Mouse (Mus musculus) kidney, embryonic 16.5 days (tissue): Measurements from ENCODE around the gene Uso1. TPM values are rescaled to one million over a fixed set of nuclear protein-coding genes. Genes with fewer than 3 reads are reported as not detected.
A peak's percentile ranks its signal among the peaks of the same experiment; 100 is the strongest.

Source experiments
- ATAC-seq: fragments of 200-750 bp; cut with Nextera tagmentation; 2 replicates; pipeline ENCODE4 v1.8.0; 2017; ENCODE audit warnings: moderate TSS enrichment; ENCODE audit not compliant: low FRiP score, low TSS enrichment
- H3K27ac ChIP-seq: fragments of 300-500 bp; sonication (generic); 2 replicates; pipeline ENCODE4 v1.5.1; 2014; ENCODE audit warnings: low read length
- H3K27me3 ChIP-seq: fragments of 300-500 bp; sonication (generic); 2 replicates; pipeline ENCODE4 v1.6.1; 2014; ENCODE audit warnings: low read length, control low read depth, mixed read lengths; ENCODE audit not compliant: insufficient read depth
- H3K36me3 ChIP-seq: fragments of 300-500 bp; sonication (generic); 2 replicates; pipeline ENCODE4 v1.6.1; 2014; ENCODE audit warnings: low read length, control low read depth, mixed read lengths; ENCODE audit not compliant: insufficient read depth
- H3K4me1 ChIP-seq: fragments of 300-500 bp; sonication (generic); 2 replicates; pipeline ENCODE4 v1.6.1; 2014; ENCODE audit warnings: low read length, control low read depth, mixed read lengths; ENCODE audit not compliant: insufficient read depth
- H3K4me2 ChIP-seq: fragments of 300-500 bp; sonication (generic); replicated peaks from 2 replicates; pipeline ENCODE4 v1.6.1; 2014; ENCODE audit warnings: low read depth, low read length
- H3K4me3 ChIP-seq: fragments of 300-500 bp; sonication (generic); 2 replicates; pipeline ENCODE4 v1.5.1; 2014; ENCODE audit warnings: mild to moderate bottlenecking, low read length
- H3K9ac ChIP-seq: fragments of 300-500 bp; sonication (generic); replicated peaks from 2 replicates; pipeline ENCODE4 v1.6.1; 2014; ENCODE audit warnings: low read length
- H3K9me3 ChIP-seq: fragments of 300-500 bp; sonication (generic); 2 replicates; pipeline ENCODE4 v1.6.1; 2016; ENCODE audit warnings: low read length, control low read depth
- WGBS: fragments of 180-500 bp; shearing (Covaris S2); extraction: QIAGEN DNeasy Blood & Tissue Kit; methylation state at CpG from one replicate; pipeline ENCODE4 v1.1.7; 2014; 5-methylcytosine and 5-hydroxymethylcytosine counted together
- polyA plus RNA-seq: library from polyadenylated mRNA; unstranded; fragments of >200 nt; fragmentation: Nextera tagmentation; extraction: Ambion mirVana; gene quantifications from 2 replicates; pipeline ENCODE4 v1.2.1, GENCODE M21; 2015

The Uso1 gene
- polyA plus RNA-seq, 1 experiment from 2014 or later = 40.0 TPM

GRCm38 (mm10) chr5:92138093-92138621 is 419 bp downstream of the Uso1 start:
- H3K4me3 ChIP-seq = peak overlapping the region; percentile 91
- H3K27me3 ChIP-seq = no peaks in the 10 kb centered on the region
- H3K36me3 ChIP-seq = no peaks in the 10 kb centered on the region
- H3K9me3 ChIP-seq = no peaks in the 10 kb centered on the region
- WGBS = 1% methylated on average over 41 of the region's 43 CpGs
- H3K27ac ChIP-seq = peak overlapping the region; percentile 68
- H3K4me2 ChIP-seq = peak overlapping the region; percentile 63
- peaks cover 22% of the 10 kb centered on the region for H3K4me1 ChIP-seq
- peak overlapping the region; percentile 87 for H3K9ac ChIP-seq
- peak; percentile 80 for ATAC-seq

GRCm38 (mm10) chr5:92139191-92139590 is 1.5 kb downstream of the Uso1 start:
- Histone ChIP-seq H3K9ac (peak overlapping the region; percentile 44; the same call in 1 of the 2 replicates), H3K4me2 (peak overlapping the region; percentile 63), H3K27ac (no peak overlapping the region), H3K36me3 (no peaks in the 10 kb centered on the region), H3K4me3 (peak overlapping the region; percentile 91), H3K4me1 (peaks cover 22% of the 10 kb centered on the region), H3K27me3 (no peaks in the 10 kb centered on the region), H3K9me3 (no peaks in the 10 kb centered on the region)
- 9% methylated on average over 1 of the region's 1 CpGs for WGBS
- no peak for ATAC-seq

- H3K4me1 ChIP-seq = peaks cover 19% of the 10 kb centered on the region
- 69% methylated on average over 5 of the region's 5 CpGs for WGBS
Measured at GRCm38 (mm10) chr5:92141696-92142095, 4.0 kb downstream of the Uso1 start.

GRCm38 (mm10) chr5:92142481-92142880 is 4.7 kb downstream of the Uso1 start:
- Histone ChIP-seq H3K9ac (no peak overlapping the region), H3K4me3 (no peak overlapping the region), H3K4me1 (peaks cover 15% of the 10 kb centered on the region), H3K27me3 (no peaks in the 10 kb centered on the region), H3K9me3 (no peaks in the 10 kb centered on the region), H3K4me2 (no peak overlapping the region), H3K27ac (no peak overlapping the region), H3K36me3 (no peaks in the 10 kb centered on the region)
- ATAC-seq = no peak
- 89% methylated on average over 3 of the region's 3 CpGs for WGBS

More at GRCm38 (mm10) chr5:92141696-92142095, 4.0 kb downstream of the Uso1 start:
- Histone ChIP-seq H3K9me3 (no peaks in the 10 kb centered on the region), H3K9ac (no peak overlapping the region), H3K36me3 (no peaks in the 10 kb centered on the region), H3K27me3 (no peaks in the 10 kb centered on the region), H3K4me3 (no peak overlapping the region), H3K4me2 (no peak overlapping the region), H3K27ac (no peak overlapping the region)
- no peak for ATAC-seq

GRCm38 (mm10) chr5:92143665-92144064 is 5.9 kb downstream of the Uso1 start:
- Histone ChIP-seq H3K27ac (no peak overlapping the region), H3K4me3 (no peak overlapping the region), H3K9me3 (no peaks in the 10 kb centered on the region), H3K36me3 (no peaks in the 10 kb centered on the region), H3K9ac (no peak overlapping the region), H3K4me1 (peaks cover 12% of the 10 kb centered on the region), H3K4me2 (no peak overlapping the region), H3K27me3 (no peaks in the 10 kb centered on the region)
- no peak for ATAC-seq
- WGBS = 93% methylated on average over 6 of the region's 6 CpGs

- H3K9ac ChIP-seq = no peak overlapping the region
- no peak for ATAC-seq
Measured at GRCm38 (mm10) chr5:92144954-92145708, 7.4 kb downstream of the Uso1 start.

GRCm38 (mm10) chr5:92148248-92148647 is 10.5 kb downstream of the Uso1 start:
- no peak overlapping the region for H3K4me2 ChIP-seq
- no peak overlapping the region for H3K9ac ChIP-seq
- no peak for ATAC-seq
- peaks cover 8% of the 10 kb centered on the region for H3K36me3 ChIP-seq
- no peaks in the 10 kb centered on the region for H3K27me3 ChIP-seq
- H3K4me3 ChIP-seq = no peak overlapping the region
- no peaks in the 10 kb centered on the region for H3K4me1 ChIP-seq
- H3K9me3 ChIP-seq = no peaks in the 10 kb centered on the region
- WGBS = 90% methylated on average over 3 of the region's 3 CpGs
- H3K27ac ChIP-seq = no peak overlapping the region

More at GRCm38 (mm10) chr5:92144954-92145708, 7.4 kb downstream of the Uso1 start:
- H3K9me3 ChIP-seq = no peaks in the 10 kb centered on the region
- H3K36me3 ChIP-seq = no peaks in the 10 kb centered on the region
- 93% methylated on average over 7 of the region's 7 CpGs for WGBS
- no peak overlapping the region for H3K27ac ChIP-seq
- H3K4me1 ChIP-seq = no peaks in the 10 kb centered on the region
- H3K27me3 ChIP-seq = no peaks in the 10 kb centered on the region
- no peak overlapping the region for H3K4me3 ChIP-seq
- no peak overlapping the region for H3K4me2 ChIP-seq

- H3K4me2 ChIP-seq = no peak overlapping the region
- no peak overlapping the region for H3K27ac ChIP-seq
- ATAC-seq = no peak
- H3K9me3 ChIP-seq = no peaks in the 10 kb centered on the region
- no peaks in the 10 kb centered on the region for H3K4me1 ChIP-seq
- peaks cover 8% of the 10 kb centered on the region for H3K36me3 ChIP-seq
- no peak overlapping the region for H3K4me3 ChIP-seq
- 89% methylated on average over 5 of the region's 5 CpGs for WGBS
- H3K27me3 ChIP-seq = no peaks in the 10 kb centered on the region
- no peak overlapping the region for H3K9ac ChIP-seq
Measured at GRCm38 (mm10) chr5:92149330-92149982, 11.7 kb downstream of the Uso1 start.

GRCm38 (mm10) chr5:92154861-92155260 is 17.1 kb downstream of the Uso1 start:
- ATAC-seq = no peak
- Histone ChIP-seq H3K9ac (no peak overlapping the region), H3K36me3 (peaks cover 16% of the 10 kb centered on the region), H3K4me2 (no peak overlapping the region), H3K4me3 (no peak overlapping the region), H3K27ac (no peak overlapping the region), H3K27me3 (no peaks in the 10 kb centered on the region), H3K4me1 (no peaks in the 10 kb centered on the region), H3K9me3 (no peaks in the 10 kb centered on the region)
- WGBS = 88% methylated on average over 3 of the region's 3 CpGs

GRCm38 (mm10) chr5:92165976-92166375 is 28.2 kb downstream of the Uso1 start:
- Histone ChIP-seq H3K9me3 (no peaks in the 10 kb centered on the region), H3K27ac (no peak overlapping the region), H3K4me3 (no peak overlapping the region), H3K27me3 (no peaks in the 10 kb centered on the region), H3K36me3 (peaks cover 17% of the 10 kb centered on the region), H3K4me2 (no peak overlapping the region), H3K9ac (no peak overlapping the region), H3K4me1 (no peaks in the 10 kb centered on the region)
- no peak for ATAC-seq
- whole genome bisulfite sequencing = 81% methylated on average over 6 of the region's 6 CpGs
